Mouse (Mus musculus) myocyte (in vitro differentiated cells): ENCODE results near the gene Rhoc.

ENCODE experiments used
- MAX ChIP-seq: IDR thresholded peaks from one replicate; pipeline ENCODE4 v1.6.1; 2011; ENCODE audit warnings: low read depth, mild to moderate bottlenecking, control low read depth
- MYOD1 ChIP-seq, 3 experiments: IDR thresholded peaks; one replicate each; pipeline ENCODE4 v1.6.1; 2011; ENCODE audit warnings: control low read depth in 2 of 3, low read depth in 2 of 3, mild to moderate bottlenecking in 2 of 3, moderate library complexity in 1 of 3; ENCODE audit not compliant: insufficient read length in 2 of 3, control insufficient read depth in 1 of 3
- MYOG ChIP-seq, 3 experiments: IDR thresholded peaks; one replicate each; pipeline ENCODE4 v1.6.1; 2011; ENCODE audit warnings: control low read depth in 2 of 3, low read depth in 2 of 3, mild to moderate bottlenecking in 2 of 3; ENCODE audit not compliant: insufficient read length in 2 of 3, control insufficient read depth in 1 of 3, insufficient read depth in 1 of 3
- POLR2A ChIP-seq: IDR thresholded peaks from one replicate; pipeline ENCODE4 v1.6.1; 2011; ENCODE audit warnings: low read depth, mild to moderate bottlenecking, control low read depth, moderate library complexity; ENCODE audit not compliant: insufficient read length
- POLR2AphosphoS2 ChIP-seq: IDR thresholded peaks from one replicate; pipeline ENCODE4 v1.6.1; 2011; ENCODE audit warnings: low read depth, control low read depth; ENCODE audit not compliant: insufficient read length
- TCF12 ChIP-seq: IDR thresholded peaks from one replicate; pipeline ENCODE4 v1.6.1; 2011; ENCODE audit warnings: mild to moderate bottlenecking, control low read depth; ENCODE audit not compliant: poor library complexity, insufficient read depth, severe bottlenecking

- TF ChIP-seq MAX (no peak), MYOG (IDR thresholded peaks at IDR 0.05; ENCODE audit: control insufficient read depth in 1 of 3, insufficient read depth in 1 of 3, insufficient read length in 2 of 3, low read depth in 2 of 3) (no peak), POLR2A (no peak), MYOD1 (IDR thresholded peaks at IDR 0.05; ENCODE audit: control insufficient read depth in 1 of 3, insufficient read length in 2 of 3, low read depth in 2 of 3) (no peak), TCF12 (no peak), POLR2AphosphoS2 (no peak)
Measured at GRCm38 (mm10) chr3:104818749-104819134, 30.6 kb downstream of the Rhoc start.
